Mouse (Mus musculus) intestine, postnatal 0 days (tissue): ENCODE data around the gene Snrpa1. TPM values are rescaled to one million over a fixed set of nuclear protein-coding genes. Genes with fewer than 3 reads are reported as not detected.
A peak's percentile ranks its signal among the peaks of the same experiment; 100 is the strongest.

ENCODE experiments used
- ATAC-seq: fragments of 200-750 bp; cut with Nextera tagmentation; 2 replicates; pipeline ENCODE4 v1.8.0; 2017; ENCODE audit warnings: mild to moderate bottlenecking, moderate TSS enrichment, moderate library complexity
- H3K27ac ChIP-seq: fragments of 300-500 bp; sonication (generic); 2 replicates; pipeline ENCODE4 v1.5.1; 2014; ENCODE audit warnings: mild to moderate bottlenecking, low read depth, low read length, moderate library complexity
- H3K27me3 ChIP-seq: fragments of 300-500 bp; sonication (generic); replicated peaks from 2 replicates; pipeline ENCODE4 v1.6.1; 2014; ENCODE audit warnings: low read length, mixed read lengths; ENCODE audit not compliant: control insufficient read depth, insufficient read depth
- H3K36me3 ChIP-seq: fragments of 300-500 bp; sonication (generic); 2 replicates; pipeline ENCODE4 v1.6.1; 2014; ENCODE audit warnings: mild to moderate bottlenecking, moderate library complexity; ENCODE audit not compliant: control insufficient read depth, insufficient read depth
- H3K4me1 ChIP-seq: fragments of 300-500 bp; sonication (generic); replicated peaks from 2 replicates; pipeline ENCODE4 v1.6.1; 2014; ENCODE audit warnings: antibody characterized with exemption, low read length, mixed read lengths; ENCODE audit not compliant: control insufficient read depth, insufficient read depth
- H3K4me2 ChIP-seq: fragments of 300-500 bp; sonication (generic); replicated peaks from 2 replicates; pipeline ENCODE4 v1.6.1; 2014; ENCODE audit warnings: low read depth, mild to moderate bottlenecking, moderate library complexity
- H3K4me3 ChIP-seq: fragments of 300-500 bp; sonication (generic); 2 replicates; pipeline ENCODE4 v1.5.1; 2014; ENCODE audit warnings: low read depth, low read length
- H3K9ac ChIP-seq: fragments of 300-500 bp; sonication (generic); 2 replicates; pipeline ENCODE4 v1.6.1; 2014; ENCODE audit warnings: mild to moderate bottlenecking, low read depth, low read length
- H3K9me3 ChIP-seq: fragments of 300-500 bp; sonication (generic); 2 replicates; pipeline ENCODE4 v1.6.1; 2016; ENCODE audit warnings: mixed run types; ENCODE audit not compliant: control insufficient read depth
- CTCF ChIP-seq: sonication (generic); IDR thresholded peaks from 2 replicates; pipeline ENCODE4 v1.5.1; 2016; ENCODE audit warnings: low read depth, mild to moderate bottlenecking, control low read depth, antibody characterized with exemption, moderate library complexity
- WGBS: fragments of 180-500 bp; shearing (Covaris S2); extraction: QIAGEN DNeasy Blood & Tissue Kit; methylation state at CpG from one replicate; pipeline ENCODE4 v1.1.7; 2014; 5-methylcytosine and 5-hydroxymethylcytosine counted together
- polyA plus RNA-seq: library from polyadenylated mRNA; unstranded; fragments of >200 nt; fragmentation: Nextera tagmentation; extraction: Ambion mirVana; gene quantifications from 2 replicates; pipeline ENCODE4 v1.2.1, GENCODE M21; 2015

Gene Snrpa1
- polyA plus RNA-seq, 1 experiment from 2014 or later: 66.1 TPM

- no peak overlapping the region for H3K4me2 ChIP-seq
- no peaks in the 10 kb centered on the region for H3K9me3 ChIP-seq
- ATAC-seq: no peak
- H3K4me1 ChIP-seq: 0 out of 2 replicates have a peak, but pooled peaks cover 6% of the 10 kb centered on the region
- no peak overlapping the region for H3K4me3 ChIP-seq
- H3K27ac ChIP-seq: no peak overlapping the region
- no peak for TF ChIP-seq CTCF
- no peak overlapping the region for H3K9ac ChIP-seq
- no peaks in the 10 kb centered on the region for H3K36me3 ChIP-seq
- 91% methylated on average over 5 of the region's 5 CpGs for WGBS
- H3K27me3 ChIP-seq: no peaks in the 10 kb centered on the region
Observed at GRCm38 (mm10) chr7:66104531-66104930, 45.7 kb downstream of the Snrpa1 start.

GRCm38 (mm10) chr7:66105771-66106170 is 47.0 kb downstream of the Snrpa1 start:
- Histone ChIP-seq H3K4me2 (no peak overlapping the region), H3K9ac (no peak overlapping the region), H3K4me1 (0 out of 2 replicates have a peak, but pooled peaks cover 6% of the 10 kb centered on the region), H3K4me3 (no peak overlapping the region), H3K9me3 (no peaks in the 10 kb centered on the region), H3K27me3 (no peaks in the 10 kb centered on the region), H3K36me3 (no peaks in the 10 kb centered on the region), H3K27ac (no peak overlapping the region)
- no peak for TF ChIP-seq CTCF
- WGBS: 60% methylated on average over 4 of the region's 4 CpGs
- ATAC-seq: no peak

- 0 out of 2 replicates have a peak, but pooled peaks cover 6% of the 10 kb centered on the region for H3K4me1 ChIP-seq
- no peak for TF ChIP-seq CTCF
- 63% methylated on average over 7 of the region's 7 CpGs for WGBS
- no peaks in the 10 kb centered on the region for H3K27me3 ChIP-seq
- no peaks in the 10 kb centered on the region for H3K36me3 ChIP-seq
- no peak overlapping the region for H3K9ac ChIP-seq
- ATAC-seq: no peak
- H3K27ac ChIP-seq: no peak overlapping the region
- H3K4me2 ChIP-seq: no peak overlapping the region
- no peak overlapping the region for H3K4me3 ChIP-seq
- no peaks in the 10 kb centered on the region for H3K9me3 ChIP-seq
Observed at GRCm38 (mm10) chr7:66106581-66107056, 47.8 kb downstream of the Snrpa1 start.

- Histone ChIP-seq H3K27me3 (no peaks in the 10 kb centered on the region), H3K9ac (no peak overlapping the region), H3K4me3 (no peak overlapping the region), H3K36me3 (no peaks in the 10 kb centered on the region), H3K4me2 (no peak overlapping the region), H3K9me3 (no peaks in the 10 kb centered on the region), H3K4me1 (0 out of 2 replicates have a peak, but pooled peaks cover 6% of the 10 kb centered on the region), H3K27ac (no peak overlapping the region)
- 69% methylated on average over 11 of the region's 11 CpGs for WGBS
- no peak for TF ChIP-seq CTCF
- no peak for ATAC-seq
Observed at GRCm38 (mm10) chr7:66107206-66107605, 48.4 kb downstream of the Snrpa1 start.

- Histone ChIP-seq H3K36me3 (no peaks in the 10 kb centered on the region), H3K4me3 (no peak overlapping the region), H3K27ac (no peak overlapping the region), H3K9me3 (no peaks in the 10 kb centered on the region), H3K9ac (no peak overlapping the region), H3K4me2 (no peak overlapping the region), H3K27me3 (no peaks in the 10 kb centered on the region), H3K4me1 (0 out of 2 replicates have a peak, but pooled peaks cover 6% of the 10 kb centered on the region)
- WGBS: 15% methylated on average over 7 of the region's 7 CpGs
- peak; percentile 66 for TF ChIP-seq CTCF
- ATAC-seq: no peak
Observed at GRCm38 (mm10) chr7:66107930-66108329, 49.1 kb downstream of the Snrpa1 start.

- no peaks in the 10 kb centered on the region for H3K36me3 ChIP-seq
- peak within 1 kb of the TSS; percentile 96 for H3K4me2 ChIP-seq
- H3K27me3 ChIP-seq: no peaks in the 10 kb centered on the region
- TF ChIP-seq CTCF: 0 out of 2 replicates have a peak, but pooled peaks have one; percentile 7
- WGBS: under 1% methylated on average over 95 of the region's 123 CpGs
- peak; percentile 73 for ATAC-seq
- H3K4me3 ChIP-seq: peak within 1 kb of the TSS; percentile 70
- H3K9me3 ChIP-seq: no peaks in the 10 kb centered on the region
- peak within 1 kb of the TSS; percentile 28; the same call in 1 of the 2 replicates for H3K27ac ChIP-seq
- peak within 1 kb of the TSS; percentile 78 for H3K9ac ChIP-seq
- H3K4me1 ChIP-seq: 0 out of 2 replicates have a peak, but pooled peaks cover 6% of the 10 kb centered on the region
Observed at GRCm38 (mm10) chr7:66108961-66109854, 50.4 kb downstream of the Snrpa1 start, which contains the start of gene Chsy1. TSS of gene Chsy1 (plus strand) at chr7:66109515.
